Mouse (Mus musculus): ENCODE results near the gene Mcat. TPM values are rescaled to one million over a fixed set of nuclear protein-coding genes. Genes with fewer than 3 reads are reported as not detected.

Gene Mcat
- polyA plus RNA-seq, 1 experiment from 2014 or later, result 36.3 TPM

- peak; percentile 29 for ATAC-seq (ENCODE audit: low read depth)
- 10% methylated on average over 19 of the region's 19 CpGs for WGBS
- Histone ChIP-seq H3K36me3 (0 out of 2 replicates have a peak, but pooled peaks cover 13% of the 10 kb centered on the region), H3K27ac (replicated peaks) (peak overlapping the region; percentile 81; the same call in 1 of the 2 replicates), H3K4me2 (peak overlapping the region; percentile 72), H3K9ac (peak overlapping the region; percentile 84), H3K4me1 (replicated peaks) (peaks cover 34% of the 10 kb centered on the region), H3K9me3 (no peaks in the 10 kb centered on the region), H3K4me3 (peak overlapping the region; percentile 80), H3K27me3 (no peaks in the 10 kb centered on the region)
Measured at GRCm38 (mm10) chr15:83593702-83594512, 30.3 kb upstream of the Mcat start.

- peak overlapping the region; percentile 72 for H3K4me2 ChIP-seq
- H3K36me3 ChIP-seq, result peaks cover 20% of the 10 kb centered on the region
- peak overlapping the region; percentile 80 for H3K4me3 ChIP-seq
- ATAC-seq (ENCODE audit: low read depth), result no peak
- peaks cover 34% of the 10 kb centered on the region for H3K4me1 ChIP-seq (replicated peaks)
- peak overlapping the region; percentile 84; the same call in 1 of the 2 replicates for H3K9ac ChIP-seq
- no peaks in the 10 kb centered on the region for H3K27me3 ChIP-seq
- H3K27ac ChIP-seq (replicated peaks), result no peak overlapping the region
- H3K9me3 ChIP-seq, result no peaks in the 10 kb centered on the region
Measured at GRCm38 (mm10) chr15:83593189-83593585, 29.6 kb upstream of the Mcat start.

GRCm38 (mm10) chr15:83592260-83593188 is 28.9 kb upstream of the Mcat start:
- Histone ChIP-seq H3K36me3 (peaks cover 24% of the 10 kb centered on the region), H3K4me3 (peak overlapping the region; percentile 80), H3K4me1 (replicated peaks) (peaks cover 34% of the 10 kb centered on the region), H3K4me2 (peak overlapping the region; percentile 72), H3K27me3 (no peaks in the 10 kb centered on the region), H3K9me3 (no peaks in the 10 kb centered on the region), H3K27ac (replicated peaks) (no peak overlapping the region), H3K9ac (peak overlapping the region; percentile 84)
- no peak for ATAC-seq (ENCODE audit: low read depth)
- 84% methylated on average over 8 of the region's 8 CpGs for WGBS

GRCm38 (mm10) chr15:83591758-83592157 is 28.2 kb upstream of the Mcat start:
- Histone ChIP-seq H3K27ac (replicated peaks) (no peak overlapping the region), H3K27me3 (no peaks in the 10 kb centered on the region), H3K36me3 (peaks cover 32% of the 10 kb centered on the region), H3K4me1 (replicated peaks) (peaks cover 34% of the 10 kb centered on the region), H3K4me3 (no peak overlapping the region), H3K9me3 (no peaks in the 10 kb centered on the region), H3K9ac (no peak overlapping the region; the same call in 1 of the 2 replicates), H3K4me2 (no peak overlapping the region)
- whole genome bisulfite sequencing, result 86% methylated on average over 6 of the region's 6 CpGs
- no peak for ATAC-seq (ENCODE audit: low read depth)

GRCm38 (mm10) chr15:83590841-83591240 is 27.3 kb upstream of the Mcat start:
- Histone ChIP-seq H3K9me3 (no peaks in the 10 kb centered on the region), H3K27ac (replicated peaks) (no peak overlapping the region), H3K4me1 (replicated peaks) (peaks cover 32% of the 10 kb centered on the region), H3K27me3 (no peaks in the 10 kb centered on the region), H3K4me3 (no peak overlapping the region), H3K9ac (no peak overlapping the region), H3K4me2 (no peak overlapping the region), H3K36me3 (peaks cover 41% of the 10 kb centered on the region)
- no peak for ATAC-seq (ENCODE audit: low read depth)
- 92% methylated on average over 4 of the region's 4 CpGs for WGBS

- Histone ChIP-seq H3K27me3 (no peaks in the 10 kb centered on the region), H3K9me3 (no peaks in the 10 kb centered on the region), H3K36me3 (peaks cover 89% of the 10 kb centered on the region), H3K4me1 (replicated peaks) (no peaks in the 10 kb centered on the region), H3K9ac (no peak overlapping the region), H3K27ac (replicated peaks) (no peak overlapping the region), H3K4me2 (no peak overlapping the region), H3K4me3 (no peak overlapping the region)
- no peak for ATAC-seq (ENCODE audit: low read depth)
- WGBS, result 90% methylated on average over 6 of the region's 6 CpGs
Measured at GRCm38 (mm10) chr15:83584741-83585220, 21.2 kb upstream of the Mcat start.

- H3K4me2 ChIP-seq, result no peak overlapping the region
- no peak overlapping the region for H3K9ac ChIP-seq
- 82% methylated on average over 8 of the region's 8 CpGs for WGBS
- H3K4me1 ChIP-seq (replicated peaks), result no peaks in the 10 kb centered on the region
- no peak overlapping the region for H3K27ac ChIP-seq (replicated peaks)
- H3K27me3 ChIP-seq, result no peaks in the 10 kb centered on the region
- no peaks in the 10 kb centered on the region for H3K9me3 ChIP-seq
- no peak for ATAC-seq (ENCODE audit: low read depth)
- H3K4me3 ChIP-seq, result no peak overlapping the region
- H3K36me3 ChIP-seq, result peaks cover 97% of the 10 kb centered on the region
Measured at GRCm38 (mm10) chr15:83583419-83584156, 20.0 kb upstream of the Mcat start.

- H3K27me3 ChIP-seq, result no peaks in the 10 kb centered on the region
- no peak for ATAC-seq (ENCODE audit: low read depth)
- WGBS, result 89% methylated on average over 4 of the region's 4 CpGs
- no peaks in the 10 kb centered on the region for H3K9me3 ChIP-seq
- H3K36me3 ChIP-seq, result peaks cover 97% of the 10 kb centered on the region
- H3K4me2 ChIP-seq, result no peak overlapping the region
- no peaks in the 10 kb centered on the region for H3K4me1 ChIP-seq (replicated peaks)
- no peak overlapping the region for H3K27ac ChIP-seq (replicated peaks)
- no peak overlapping the region for H3K4me3 ChIP-seq
- H3K9ac ChIP-seq, result no peak overlapping the region
Measured at GRCm38 (mm10) chr15:83582931-83583330, 19.3 kb upstream of the Mcat start.

- no peak for ATAC-seq (ENCODE audit: low read depth)
- H3K4me3 ChIP-seq, result no peak overlapping the region
- 91% methylated on average over 9 of the region's 9 CpGs for WGBS
- H3K9me3 ChIP-seq, result no peaks in the 10 kb centered on the region
- peaks cover 76% of the 10 kb centered on the region for H3K36me3 ChIP-seq
- no peak overlapping the region for H3K9ac ChIP-seq
- no peaks in the 10 kb centered on the region for H3K27me3 ChIP-seq
- no peak overlapping the region for H3K4me2 ChIP-seq
- no peak overlapping the region for H3K27ac ChIP-seq (replicated peaks)
- H3K4me1 ChIP-seq (replicated peaks), result no peaks in the 10 kb centered on the region
Measured at GRCm38 (mm10) chr15:83576651-83577050, 13.1 kb upstream of the Mcat start.

GRCm38 (mm10) chr15:83575543-83575942 is 12.0 kb upstream of the Mcat start:
- Histone ChIP-seq H3K4me1 (replicated peaks) (no peaks in the 10 kb centered on the region), H3K27me3 (no peaks in the 10 kb centered on the region), H3K9me3 (no peaks in the 10 kb centered on the region), H3K9ac (no peak overlapping the region), H3K27ac (replicated peaks) (no peak overlapping the region), H3K4me2 (no peak overlapping the region), H3K36me3 (peaks cover 65% of the 10 kb centered on the region), H3K4me3 (no peak overlapping the region)
- no peak for ATAC-seq (ENCODE audit: low read depth)
- 94% methylated on average over 8 of the region's 8 CpGs for WGBS

- Histone ChIP-seq H3K36me3 (peaks cover 58% of the 10 kb centered on the region), H3K27ac (replicated peaks) (no peak overlapping the region), H3K4me2 (no peak overlapping the region), H3K4me3 (no peak overlapping the region), H3K9ac (no peak overlapping the region), H3K9me3 (no peaks in the 10 kb centered on the region), H3K27me3 (no peaks in the 10 kb centered on the region), H3K4me1 (replicated peaks) (no peaks in the 10 kb centered on the region)
- no peak for ATAC-seq (ENCODE audit: low read depth)
- WGBS, result 84% methylated on average over 6 of the region's 6 CpGs
Measured at GRCm38 (mm10) chr15:83574731-83575351, 11.3 kb upstream of the Mcat start.

Measured in neural tube, embryonic 13.5 days (tissue).